Mouse (Mus musculus): ENCODE data around the gene Fbxl7. TPM values are rescaled to one million over a fixed set of nuclear protein-coding genes. Genes with fewer than 3 reads are reported as not detected.
"Not testable (repeated sequence)": the region's sequence is repeated elsewhere in the genome, so short reads cannot be mapped to it uniquely, and the experiment has no call there.

Gene Fbxl7
- polyA plus RNA-seq, 1 experiment from 2014 or later: 1.0 TPM

DNA sequence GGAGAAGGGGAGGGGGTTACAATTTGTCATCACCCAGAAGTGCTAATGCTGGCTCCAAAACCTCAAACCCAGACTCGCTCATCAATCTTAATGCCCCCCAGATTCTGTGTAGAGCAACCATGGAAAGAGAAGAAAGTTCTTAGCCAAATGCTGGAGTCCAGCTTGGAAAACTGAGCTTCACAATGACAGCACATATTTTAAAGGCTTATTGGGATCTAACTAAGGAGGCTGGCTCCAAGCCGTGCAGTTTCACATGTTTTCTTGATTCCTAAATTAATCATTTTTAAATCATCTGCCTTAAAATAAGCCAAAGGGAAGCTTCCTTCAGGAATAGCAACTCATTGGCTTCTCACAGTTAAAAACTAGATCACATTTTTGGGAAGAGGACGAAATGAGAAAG, 82.5 kb downstream of the Fbxl7 start:
- DNase-seq (ENCODE audit: low spot score): no peak

DNA sequence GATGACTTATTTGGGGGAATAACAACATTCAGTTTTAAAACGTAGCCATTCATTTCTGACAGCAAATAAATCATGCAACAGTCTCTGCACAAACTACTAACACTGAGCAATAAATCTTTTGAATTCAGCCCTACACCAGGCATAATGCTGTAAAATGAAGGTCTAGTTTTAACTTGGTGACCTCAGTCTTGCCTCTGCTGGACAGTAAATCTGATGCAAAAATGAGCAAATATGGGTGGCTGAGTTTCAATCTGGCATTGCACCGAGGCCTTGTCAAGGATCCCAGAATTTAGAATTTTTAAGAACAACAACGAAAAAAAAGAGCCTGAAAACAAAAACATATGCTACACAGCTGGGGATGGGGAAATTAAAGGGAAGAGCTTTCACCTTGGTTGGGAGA, 85.8 kb downstream of the Fbxl7 start:
- no peak for DNase-seq (ENCODE audit: low spot score)

DNA sequence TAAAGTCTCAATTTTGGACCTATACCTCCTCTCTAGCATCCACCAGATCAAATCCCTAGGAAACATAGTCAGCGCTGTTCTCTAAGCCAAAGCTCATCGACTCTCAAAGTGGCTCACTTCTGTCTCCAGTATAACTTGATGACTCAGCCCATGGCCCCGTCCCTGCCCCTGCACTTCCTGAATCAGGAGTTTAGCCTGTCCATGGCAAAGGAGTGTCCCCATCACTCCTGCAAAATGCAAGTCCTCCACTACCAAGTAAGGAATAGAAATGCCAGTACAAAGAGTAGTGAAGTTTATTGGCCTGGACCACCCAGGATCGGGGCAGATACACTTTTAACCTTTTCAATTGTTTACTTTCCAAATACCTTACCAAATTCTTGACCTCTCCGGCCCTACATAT, 91.3 kb downstream of the Fbxl7 start:
- DNase-seq (ENCODE audit: low spot score): no peak

DNA sequence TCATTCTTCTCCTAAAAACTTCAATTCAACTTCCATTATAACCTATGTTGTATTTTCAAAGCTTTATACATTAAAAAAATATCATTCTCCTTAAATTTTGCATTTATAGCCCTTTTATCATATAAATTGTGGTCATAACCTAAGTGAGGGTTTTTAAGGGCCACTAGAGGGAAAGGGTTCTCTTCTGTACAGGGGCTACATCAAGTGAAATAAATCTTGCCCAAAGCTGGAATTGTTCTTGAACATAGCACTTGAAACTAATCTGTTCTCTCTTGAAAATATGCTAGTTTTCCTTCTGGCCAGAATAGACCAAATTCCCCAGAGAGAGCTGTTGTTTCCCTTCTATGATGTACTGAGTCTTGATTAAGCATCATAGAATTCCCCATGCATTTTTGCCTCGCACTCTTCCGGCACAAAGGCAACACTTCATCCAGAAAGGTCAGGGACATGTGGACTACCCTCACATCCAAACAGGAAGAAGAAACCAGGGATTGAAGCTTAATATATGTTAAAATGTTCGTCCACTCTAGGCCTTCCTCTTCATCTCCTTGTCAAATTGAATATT, 95.8 kb downstream of the Fbxl7 start:
- no peak for DNase-seq (ENCODE audit: low spot score)

DNA sequence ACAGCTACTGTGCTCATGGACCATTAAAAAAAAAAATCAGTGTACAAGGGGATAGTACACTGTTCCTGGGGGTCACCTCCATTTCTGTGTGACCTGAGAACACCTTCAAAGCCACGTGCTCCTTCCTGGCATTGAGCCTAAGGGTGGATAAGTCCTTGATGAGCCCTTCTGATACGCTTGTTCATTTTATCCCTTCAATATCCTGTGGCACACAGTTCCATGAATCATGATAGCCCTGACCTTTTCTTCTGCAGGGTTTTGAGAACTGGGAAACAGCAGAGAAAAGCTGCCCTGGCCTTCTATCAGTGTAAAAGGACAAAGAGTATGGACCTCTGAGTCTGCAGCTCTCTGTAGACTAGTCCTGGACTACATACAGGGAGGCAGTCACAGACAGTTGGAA, 99.4 kb downstream of the Fbxl7 start:
- no peak for DNase-seq (ENCODE audit: low spot score)

DNA sequence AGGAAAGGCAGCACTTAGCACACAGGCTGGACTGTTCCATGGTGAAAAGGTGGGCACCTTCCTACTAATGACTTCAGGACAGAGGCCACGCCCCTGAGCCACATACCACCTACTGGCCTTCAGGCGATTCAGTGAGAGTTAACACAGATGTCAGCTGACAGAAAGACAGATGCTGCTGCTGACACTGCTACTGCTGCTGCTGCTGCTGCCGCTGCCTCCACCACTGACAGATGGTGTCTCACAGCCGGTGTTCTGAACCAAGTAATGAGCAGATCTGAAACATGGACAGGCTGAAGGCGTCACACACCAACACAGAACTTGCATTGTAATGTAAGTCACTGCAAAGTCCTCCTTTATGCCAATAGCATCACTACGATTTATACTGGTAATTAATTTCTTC, 99.9 kb downstream of the Fbxl7 start:
- DNase-seq (ENCODE audit: low spot score): no peak

DNA sequence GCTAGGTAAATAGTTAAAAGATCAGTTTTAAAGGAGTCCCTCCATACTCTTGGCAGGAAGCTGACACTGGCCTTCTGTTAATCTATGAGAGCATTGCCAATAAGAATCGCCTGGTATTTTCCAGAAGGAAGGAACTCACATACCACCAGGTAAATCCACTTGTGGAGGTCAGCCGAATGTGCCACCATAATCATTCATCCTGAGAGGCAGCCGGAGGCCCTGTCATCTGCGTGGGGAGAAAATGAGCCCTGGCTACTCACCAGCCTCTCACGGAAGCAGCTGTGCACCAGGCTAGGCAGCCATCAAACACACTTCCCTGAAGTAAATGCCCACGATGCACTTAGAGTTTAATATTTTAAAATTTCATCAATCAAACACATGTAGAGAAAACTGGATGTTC, 108.2 kb downstream of the Fbxl7 start:
- DNase-seq (ENCODE audit: low spot score): no peak

DNA sequence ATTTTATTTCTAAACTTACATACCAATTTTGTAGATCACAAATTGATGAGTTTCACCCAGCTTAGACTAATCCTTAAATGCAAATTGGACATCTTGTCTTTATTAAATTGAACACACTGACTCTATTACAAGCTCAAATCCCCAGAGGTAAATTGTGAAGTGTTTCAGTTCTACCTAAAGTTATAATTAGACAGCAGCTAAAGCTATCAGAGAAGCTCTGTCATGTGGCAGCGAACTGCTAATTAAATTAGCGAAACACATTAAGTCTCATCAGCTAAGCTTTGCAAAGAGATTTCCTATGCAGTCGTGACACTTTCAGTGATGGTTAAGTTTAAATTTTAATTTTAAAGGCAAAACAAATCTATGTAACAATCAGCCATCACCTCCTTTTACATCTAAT, 114.8 kb downstream of the Fbxl7 start:
- DNase-seq (ENCODE audit: low spot score): no peak

DNA sequence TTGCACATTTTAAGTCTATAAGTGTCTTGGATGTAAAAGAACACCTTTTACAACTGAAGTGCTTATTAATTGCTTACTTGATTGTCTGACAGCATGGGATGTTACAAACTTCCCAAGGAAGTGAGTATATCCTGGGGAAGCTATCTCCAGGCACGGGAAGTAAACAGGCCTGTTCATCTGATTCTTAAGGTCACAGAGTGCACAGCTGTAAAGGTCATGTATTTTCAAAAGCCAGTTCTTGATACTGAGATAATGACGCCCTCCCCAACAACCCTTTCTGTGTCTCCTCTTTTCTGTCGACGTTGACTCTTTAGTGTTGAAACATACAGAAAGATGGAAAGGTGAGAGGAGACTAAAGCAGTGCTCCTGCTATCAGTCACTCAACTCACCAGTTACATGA, 116.3 kb downstream of the Fbxl7 start:
- DNase-seq (ENCODE audit: low spot score): no peak

DNA sequence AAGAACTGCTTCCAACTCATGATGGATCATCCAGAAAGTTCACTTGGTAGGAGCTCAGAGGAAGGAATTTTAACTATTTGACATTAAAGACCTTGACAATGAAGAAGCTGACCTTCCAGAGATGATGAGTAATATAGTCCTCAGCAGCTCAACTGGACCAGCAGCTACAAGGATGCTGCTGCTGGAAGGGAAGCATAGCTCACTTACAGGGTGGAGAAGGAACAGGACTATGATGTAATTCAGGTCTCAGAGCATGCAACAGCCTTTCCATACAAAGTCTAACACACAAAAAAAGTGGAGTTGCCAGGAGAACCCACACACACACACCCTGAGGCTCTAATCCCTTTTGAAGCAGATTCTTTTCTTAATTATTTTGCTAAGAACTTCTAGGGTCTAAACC, 119.7 kb downstream of the Fbxl7 start:
- DNase-seq (ENCODE audit: low spot score): no peak

DNA sequence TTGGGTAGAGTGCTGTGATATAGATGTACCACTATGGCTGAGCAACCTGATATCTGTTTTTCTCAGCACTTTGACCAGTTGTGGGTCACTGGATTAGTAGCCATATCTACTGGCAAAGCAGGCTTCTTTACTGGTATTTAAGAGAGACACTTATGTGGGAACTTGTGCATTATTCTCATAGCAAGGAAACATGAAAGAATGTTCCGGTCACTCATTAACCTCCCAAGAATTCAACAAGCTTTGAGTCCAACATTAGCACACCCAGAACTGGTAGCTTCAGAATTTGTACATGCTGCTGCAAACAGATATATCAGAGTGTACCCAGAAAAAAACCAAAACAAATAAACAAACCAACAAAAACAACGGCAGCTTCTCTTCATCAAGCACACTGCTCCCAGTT, 120.5 kb downstream of the Fbxl7 start:
- DNase-seq (ENCODE audit: low spot score): no peak

DNA sequence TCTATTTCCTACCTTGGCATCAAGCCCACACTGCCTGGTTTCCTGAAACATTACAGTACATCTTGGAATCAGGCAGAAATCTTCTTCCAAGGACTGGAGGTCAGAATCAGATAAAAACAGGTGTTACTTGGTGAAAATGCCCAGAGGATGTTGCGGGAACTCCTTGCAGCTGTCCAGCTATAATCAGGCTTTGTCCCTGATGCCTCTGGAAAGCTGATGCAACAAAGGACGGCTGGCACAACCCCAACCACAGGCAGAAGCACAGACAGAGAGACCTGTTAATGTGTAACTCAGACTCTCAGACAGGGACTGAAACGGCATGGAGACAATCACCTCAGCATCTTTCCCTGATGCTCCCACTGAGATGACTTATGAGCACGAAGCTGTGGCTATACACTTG, 133.7 kb downstream of the Fbxl7 start:
- no peak for DNase-seq (ENCODE audit: low spot score)

DNA sequence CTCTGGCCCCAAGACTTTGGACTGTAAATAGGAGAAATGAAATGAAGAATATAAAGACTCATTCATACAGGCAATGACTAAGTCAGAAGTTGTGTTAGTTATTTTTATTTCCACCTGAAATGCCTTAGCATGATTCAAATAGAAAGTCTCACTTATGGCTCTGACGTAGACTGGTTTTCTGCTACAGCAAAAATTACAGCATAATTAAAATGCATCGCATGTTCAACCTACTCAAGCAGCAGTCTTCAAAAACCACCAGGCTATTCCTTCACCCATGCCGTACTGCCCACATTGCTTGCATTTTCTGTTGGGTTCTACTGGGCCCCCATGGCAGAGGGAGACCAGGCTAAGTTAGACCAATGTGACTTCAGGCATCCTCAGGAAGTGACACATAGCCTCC, 146.9 kb downstream of the Fbxl7 start:
- DNase-seq (ENCODE audit: low spot score): no peak

DNA sequence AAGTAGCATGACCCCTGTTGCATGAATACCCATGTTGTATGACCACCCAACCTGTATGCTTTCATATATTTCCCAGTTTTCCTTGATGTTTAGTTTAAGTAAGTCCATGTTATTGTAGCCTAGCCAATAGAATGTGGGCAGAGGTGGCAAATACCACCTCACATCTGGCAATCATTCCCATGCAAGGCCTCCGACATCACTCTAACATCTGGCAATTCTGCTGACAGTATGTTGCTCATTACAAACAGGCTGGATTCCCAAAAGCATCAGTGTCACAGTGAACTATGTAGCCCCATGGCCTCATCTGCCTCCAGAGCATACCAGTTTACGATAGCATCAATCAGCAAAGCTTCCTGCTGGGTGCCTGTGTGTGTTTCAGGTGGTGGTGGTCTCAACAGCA, 163.0 kb downstream of the Fbxl7 start:
- no peak for DNase-seq (ENCODE audit: low spot score)

DNA sequence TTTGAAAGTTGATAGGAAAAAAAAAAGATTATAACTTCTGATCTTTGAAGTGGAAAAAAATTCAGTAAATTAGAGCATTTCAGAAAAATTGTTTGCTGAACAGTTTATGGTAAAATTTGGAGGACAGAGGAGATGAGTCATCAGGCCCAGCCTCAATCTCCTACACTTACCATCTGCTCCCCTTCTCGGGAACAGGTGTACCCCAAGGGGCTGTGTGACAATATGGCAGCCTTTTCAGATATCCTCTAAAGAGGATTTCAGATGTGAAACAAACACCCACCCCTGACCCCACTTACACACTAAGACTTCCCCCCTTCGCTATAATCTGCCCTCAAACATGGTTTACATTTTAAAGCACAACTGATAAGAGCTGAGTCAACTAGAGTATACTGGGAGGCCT, 164.6 kb downstream of the Fbxl7 start:
- no peak for DNase-seq (ENCODE audit: low spot score)

DNA sequence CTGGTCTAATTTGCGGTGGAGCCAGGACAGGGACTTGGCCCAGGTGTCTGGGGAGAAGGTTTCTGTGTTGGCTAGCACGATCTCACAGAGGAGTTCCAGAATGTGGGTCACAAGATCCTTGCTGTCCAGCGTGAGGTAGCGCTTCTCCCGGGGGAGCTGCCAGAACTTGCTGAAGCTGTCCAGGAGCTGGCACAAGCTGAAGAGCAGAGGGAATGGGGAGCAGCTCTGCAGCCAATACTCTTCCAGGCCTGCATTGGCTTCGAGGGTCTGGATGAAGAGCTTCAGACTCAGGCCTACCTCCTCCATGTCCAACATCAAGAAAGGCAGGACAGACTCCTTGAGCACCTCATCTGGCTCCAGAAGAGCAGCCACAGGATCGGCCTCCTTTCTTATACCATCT, 166.0 kb downstream of the Fbxl7 start:
- not testable (repeated sequence) for DNase-seq (ENCODE audit: low spot score)

DNA sequence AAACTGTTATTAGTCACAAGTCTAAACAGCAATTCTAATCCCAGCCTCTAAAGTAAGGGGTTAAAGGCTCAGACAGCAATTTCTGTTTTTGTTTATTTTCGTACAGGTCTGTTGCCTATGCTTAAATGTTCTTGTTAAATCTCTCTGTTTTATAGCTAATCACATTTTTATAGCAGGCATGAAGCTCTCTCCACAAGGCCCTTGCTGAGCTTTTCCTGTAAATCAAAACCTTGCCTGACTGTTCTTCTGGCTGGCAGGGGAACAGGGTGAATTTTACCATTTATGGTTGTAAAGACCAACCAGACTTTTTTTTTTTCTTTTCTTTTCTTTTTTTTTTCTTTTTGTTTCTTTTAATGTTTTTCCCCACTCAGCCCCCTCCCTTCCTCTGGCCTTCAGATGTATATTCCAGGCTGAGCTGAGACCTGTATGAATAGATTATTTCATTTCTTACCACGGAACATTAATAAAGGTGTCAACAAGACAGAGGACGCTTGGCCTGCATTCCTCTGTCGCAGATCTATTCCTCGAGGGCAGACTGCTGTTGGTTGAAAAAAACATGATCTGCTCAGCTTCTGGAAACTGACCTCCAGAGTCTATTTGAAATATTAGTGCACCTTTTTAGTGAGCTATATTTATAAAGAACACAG, 176.9 kb downstream of the Fbxl7 start:
- DNase-seq (ENCODE audit: low spot score): no peak

DNA sequence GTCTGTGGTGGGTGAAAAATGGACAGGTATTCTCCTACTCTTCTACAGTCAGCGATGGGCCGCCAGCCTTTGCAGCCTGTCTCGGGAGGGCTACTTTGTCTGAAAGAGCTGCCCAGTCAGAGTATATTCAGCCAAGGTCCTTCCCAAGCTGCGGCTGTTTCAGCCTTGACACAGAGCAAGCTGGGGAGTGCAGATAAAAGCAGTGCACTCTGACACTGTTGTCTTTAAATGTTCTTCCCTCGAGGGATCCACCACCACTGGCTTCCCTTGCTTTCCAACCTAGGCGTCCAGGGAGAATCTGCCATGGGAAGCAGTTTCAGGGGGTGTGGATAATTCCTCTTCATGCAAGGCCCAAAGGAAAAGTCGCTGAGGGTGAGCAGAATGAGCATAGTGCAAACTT, 177.4 kb downstream of the Fbxl7 start:
- no peak for DNase-seq (ENCODE audit: low spot score)

DNA sequence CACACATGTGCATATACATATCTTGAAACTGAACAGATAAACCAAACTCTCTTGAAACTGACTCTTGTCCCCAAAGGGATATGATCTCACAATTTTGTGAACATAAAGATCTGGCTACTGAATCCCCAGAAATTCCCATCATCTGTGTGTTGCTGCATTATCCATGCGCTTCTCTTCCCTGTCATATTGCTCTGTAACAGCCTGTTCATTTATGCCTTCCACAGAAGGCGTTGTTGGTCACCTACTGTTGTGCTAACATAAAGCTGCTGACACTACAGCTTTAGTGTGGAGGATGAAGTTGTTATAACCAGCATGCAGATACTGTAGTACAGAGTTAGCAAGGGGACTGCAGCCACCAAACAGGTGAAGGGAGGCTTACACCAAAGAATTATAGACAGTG, 179.2 kb downstream of the Fbxl7 start:
- DNase-seq (ENCODE audit: low spot score): no peak

DNA sequence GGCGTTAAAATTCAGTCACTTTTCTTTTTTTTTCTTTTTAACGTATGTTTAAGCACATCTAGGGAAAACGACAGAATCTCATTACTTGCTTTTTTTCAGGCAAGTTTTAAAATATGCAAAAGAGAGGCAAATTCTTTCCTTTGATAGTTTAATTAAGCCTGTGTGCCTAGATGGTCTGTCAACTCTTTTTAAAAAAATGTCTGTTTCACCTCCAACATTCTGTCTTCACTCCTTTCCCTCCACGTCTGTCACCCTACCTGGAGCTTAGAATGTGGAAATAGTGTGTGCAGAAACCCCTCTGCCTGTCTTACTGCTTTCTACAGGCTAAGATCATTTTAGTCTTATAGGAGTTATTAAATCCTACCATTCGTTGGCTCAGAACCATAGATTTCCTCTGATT, 179.7 kb downstream of the Fbxl7 start:
- DNase-seq (ENCODE audit: low spot score): no peak

DNA sequence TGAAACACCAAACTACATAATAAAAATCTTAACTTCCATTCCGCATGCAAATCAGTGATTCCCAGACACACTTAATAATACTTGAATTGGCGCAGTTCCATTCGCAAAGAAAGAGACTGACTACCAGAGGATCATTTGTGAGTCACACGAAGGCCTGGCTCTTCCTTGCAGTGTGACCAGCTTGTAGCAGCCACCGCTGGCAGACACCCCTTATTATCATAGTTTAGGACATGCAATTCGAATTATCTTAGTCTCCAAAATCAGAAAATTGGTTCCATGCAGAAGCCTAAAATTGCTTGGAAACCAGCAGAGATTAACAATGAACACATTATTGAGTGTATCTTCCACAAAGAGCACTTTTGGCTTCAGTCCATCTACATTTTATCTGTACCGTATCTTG, 183.1 kb downstream of the Fbxl7 start:
- no peak for DNase-seq (ENCODE audit: low spot score)

DNA sequence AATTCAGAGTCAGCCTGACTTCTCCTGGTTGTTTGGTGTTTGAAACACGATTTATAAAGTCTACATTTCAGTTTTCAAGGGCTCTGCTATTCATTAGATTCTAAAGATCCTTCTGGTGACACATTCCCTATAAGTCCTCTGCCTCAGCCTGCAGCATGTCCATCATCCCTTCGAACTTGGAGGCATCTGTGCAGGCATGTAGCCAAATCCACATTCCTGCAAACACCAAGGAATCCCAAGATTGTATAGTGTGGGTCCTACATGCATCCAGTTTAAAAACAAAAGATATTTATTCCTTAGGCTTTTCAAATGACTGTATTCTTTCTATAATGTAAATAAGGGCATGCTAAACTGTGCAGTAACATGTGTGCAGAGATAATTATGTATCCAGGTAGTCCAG, 190.4 kb downstream of the Fbxl7 start:
- DNase-seq (ENCODE audit: low spot score): no peak

DNA sequence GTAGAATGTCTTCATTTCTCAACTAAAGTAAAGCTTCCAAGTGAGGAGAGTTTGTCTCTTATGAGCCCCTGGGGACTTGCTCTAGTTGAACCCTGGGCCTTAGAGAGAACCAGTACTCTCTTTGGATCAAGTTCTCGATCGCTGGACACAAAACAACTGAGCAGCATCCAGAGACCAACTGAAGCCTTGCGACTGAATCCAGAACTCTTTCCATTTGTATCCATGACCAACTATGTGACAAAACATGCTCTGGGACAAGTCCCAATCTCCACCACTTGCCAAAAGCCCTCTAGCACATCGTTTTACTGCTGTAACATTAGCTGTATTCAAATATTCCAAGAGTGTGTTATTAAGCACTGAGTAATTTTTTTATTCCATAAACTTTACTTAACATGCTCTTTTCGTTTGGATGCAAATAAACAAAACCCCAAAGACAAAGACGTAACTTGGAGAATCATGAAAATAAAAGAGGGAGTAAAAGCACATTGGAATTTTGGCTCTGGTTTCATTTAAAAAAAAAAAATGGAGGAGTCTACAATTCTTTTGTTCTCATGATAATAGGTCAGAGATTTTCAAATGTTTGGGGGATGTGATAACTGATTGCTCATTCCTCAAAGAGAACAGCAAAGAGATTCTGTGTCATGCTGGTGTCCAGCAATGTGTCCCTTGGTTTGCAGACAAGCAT, 192.1 kb downstream of the Fbxl7 start:
- no peak for DNase-seq (ENCODE audit: low spot score)

Data from thymus, postnatal 0 days (tissue).